Mouse (Mus musculus): Measurements from ENCODE around the gene Tk1. TPM values are rescaled to one million over a fixed set of nuclear protein-coding genes. Genes with fewer than 3 reads are reported as not detected.

The Tk1 gene
- polyA plus RNA-seq, 1 experiment = 61.6 TPM

DNA sequence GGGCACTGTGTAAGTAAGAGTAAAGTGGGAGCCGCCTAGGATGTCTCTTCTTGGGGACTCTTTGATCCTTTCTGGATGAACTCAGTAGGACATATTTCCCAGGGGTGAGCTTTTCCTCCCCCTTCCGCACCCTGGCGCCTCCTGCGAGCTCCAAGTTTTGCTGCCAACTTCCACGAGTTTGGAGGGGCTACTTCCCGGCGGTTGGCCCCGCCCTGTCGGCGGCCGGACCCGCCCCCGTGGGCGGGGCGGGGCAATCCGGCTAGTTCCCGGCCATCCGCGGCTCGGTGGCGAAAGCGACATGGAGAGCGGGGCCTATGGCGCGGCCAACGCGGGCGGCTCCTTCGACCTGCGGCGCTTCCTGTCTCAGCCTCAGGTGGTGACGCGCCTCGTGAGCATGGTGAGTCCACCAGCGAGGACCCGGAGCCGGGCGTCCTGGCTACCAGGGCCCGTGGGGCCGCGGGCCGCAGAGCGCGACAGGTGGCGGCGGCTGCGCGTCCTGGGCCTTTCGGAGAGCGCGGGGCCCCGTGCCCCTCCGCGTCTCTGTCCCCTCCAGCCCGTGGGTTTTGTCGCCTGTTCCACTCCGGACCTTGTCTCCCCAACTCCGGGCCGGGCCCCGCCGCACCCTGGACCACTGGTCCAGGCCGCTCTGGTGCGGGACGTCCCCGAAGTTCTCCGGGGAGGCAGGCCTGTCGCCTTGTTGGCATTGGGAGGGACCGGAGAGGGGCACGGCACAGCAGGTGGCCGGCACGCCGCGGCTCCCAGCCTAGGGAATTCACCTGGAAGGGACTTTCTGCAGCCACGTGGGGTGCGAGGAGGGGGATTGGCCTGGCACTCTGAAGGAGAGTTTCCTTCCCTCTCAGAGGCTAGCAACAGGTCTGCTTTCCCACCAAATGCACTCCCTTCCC is 16.2 kb downstream of the Tk1 start, which contains the start of the genes Gm20708 and Syngr2:
Gene Gm20708 (plus strand): TSS at position 262 of the 905 bp plus-strand sequence.
Gene Syngr2 (plus strand): TSS at position 262 of the 905 bp plus-strand sequence.
- TF ChIP-seq POLR2A (IDR thresholded peaks at IDR 0.05; ENCODE audit: low read depth, low read length) (peak; percentile 20), CTCF (IDR thresholded peaks at IDR 0.05; ENCODE audit: extremely low read depth, insufficient read depth, insufficient read length, insufficient replicate concordance) (no peak)
- Histone ChIP-seq H3K36me3 (ENCODE audit: control insufficient read depth, insufficient read depth, low read length) (peaks cover 11% of the 10 kb centered on the region), H3K4me3 (ENCODE audit: extremely low read depth, insufficient read depth, insufficient read length) (peak within 1 kb of the TSS; percentile 92), H3K27ac (ENCODE audit: insufficient read depth, low read length) (peak within 1 kb of the TSS; percentile 56), H3K4me1 (ENCODE audit: control insufficient read depth, insufficient read depth, insufficient read length) (peaks cover 5% of the 10 kb centered on the region; the same call in 1 of the 2 replicates), H3K27me3 (ENCODE audit: control insufficient read depth, insufficient read depth, low read length) (no peaks in the 10 kb centered on the region)
- under 1% methylated on average over 75 of the region's 75 CpGs for WGBS
- DNase-seq (ENCODE audit: low read depth in 1 of 2, low spot score in 2 of 2) = peak; percentile 39 to 67

GRCm38 (mm10) chr11:117806781-117807180 is 19.1 kb downstream of the Tk1 start:
- H3K4me1 ChIP-seq (ENCODE audit: control insufficient read depth, insufficient read depth, insufficient read length) = peaks cover 7% of the 10 kb centered on the region; the same call in 1 of the 2 replicates
- TF ChIP-seq CTCF (IDR thresholded peaks at IDR 0.05; ENCODE audit: extremely low read depth, insufficient read depth, insufficient read length, insufficient replicate concordance) = no peak
- no peak for TF ChIP-seq POLR2A (IDR thresholded peaks at IDR 0.05; ENCODE audit: low read depth, low read length)
- WGBS = 95% methylated on average over 6 of the region's 6 CpGs
- H3K4me3 ChIP-seq (ENCODE audit: extremely low read depth, insufficient read depth, insufficient read length) = no peak overlapping the region
- no peaks in the 10 kb centered on the region for H3K27me3 ChIP-seq (ENCODE audit: control insufficient read depth, insufficient read depth, low read length)
- H3K36me3 ChIP-seq (ENCODE audit: control insufficient read depth, insufficient read depth, low read length) = no peaks in the 10 kb centered on the region
- H3K27ac ChIP-seq (ENCODE audit: insufficient read depth, low read length) = no peak overlapping the region
- DNase-seq (ENCODE audit: low read depth in 1 of 2, low spot score in 2 of 2) = no peak

DNA sequence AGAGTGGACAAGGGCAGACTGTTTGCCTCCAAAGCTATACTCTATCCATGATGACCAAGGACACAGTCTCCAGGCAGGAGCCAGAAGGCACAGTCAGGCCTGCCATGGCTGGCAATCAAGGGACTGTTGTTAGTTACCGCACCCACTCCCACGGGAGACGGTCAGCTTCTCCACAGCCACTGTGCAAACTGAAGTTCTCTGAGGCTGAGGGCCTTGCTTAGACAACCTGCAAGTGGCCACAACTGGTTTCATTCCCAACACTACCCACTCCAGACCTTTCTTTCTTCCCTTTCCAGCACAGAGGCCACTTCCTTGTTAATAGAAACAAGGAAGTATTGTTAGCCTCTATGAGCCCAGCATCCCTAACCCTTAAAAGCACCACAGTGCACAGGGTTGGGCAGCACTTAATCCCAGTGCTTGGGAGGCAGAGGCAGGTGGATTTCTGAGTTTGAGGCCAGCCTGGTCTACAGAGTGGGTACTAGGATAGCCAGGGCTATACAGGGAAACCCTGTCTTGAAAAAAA is 22.7 kb downstream of the Tk1 start:
- Histone ChIP-seq H3K4me3 (ENCODE audit: extremely low read depth, insufficient read depth, insufficient read length) (no peak overlapping the region), H3K27me3 (ENCODE audit: control insufficient read depth, insufficient read depth, low read length) (no peaks in the 10 kb centered on the region), H3K36me3 (ENCODE audit: control insufficient read depth, insufficient read depth, low read length) (no peaks in the 10 kb centered on the region), H3K27ac (ENCODE audit: insufficient read depth, low read length) (peak overlapping the region; percentile 4; the same call in 1 of the 2 replicates), H3K4me1 (ENCODE audit: control insufficient read depth, insufficient read depth, insufficient read length) (peaks cover 12% of the 10 kb centered on the region)
- no peak for DNase-seq (ENCODE audit: low read depth in 1 of 2, low spot score in 2 of 2)
- 92% methylated on average over 3 of the region's 3 CpGs for WGBS
- TF ChIP-seq CTCF (IDR thresholded peaks at IDR 0.05; ENCODE audit: extremely low read depth, insufficient read depth, insufficient read length, insufficient replicate concordance) = no peak
- TF ChIP-seq POLR2A (IDR thresholded peaks at IDR 0.05; ENCODE audit: low read depth, low read length) = no peak

DNA sequence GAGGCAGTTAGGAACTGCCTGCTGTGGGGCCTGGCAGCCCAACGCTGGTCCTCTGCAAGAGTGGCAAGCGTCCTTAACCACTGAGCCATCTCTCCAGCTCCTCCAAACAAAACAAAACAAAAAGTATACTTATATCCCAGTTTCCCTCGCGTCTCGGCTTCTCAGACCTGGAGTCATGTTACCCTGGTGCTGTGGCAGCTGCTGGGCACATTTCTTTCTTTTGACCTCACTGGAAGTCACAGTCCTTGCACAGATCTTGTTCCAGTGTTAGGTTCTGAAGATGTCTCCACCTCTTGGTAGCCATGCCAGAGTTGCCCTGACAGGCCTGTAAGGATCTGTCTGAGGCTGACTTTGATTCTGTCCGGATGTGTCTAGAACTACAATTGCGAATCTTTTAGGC is 24.2 kb downstream of the Tk1 start:
- H3K36me3 ChIP-seq (ENCODE audit: control insufficient read depth, insufficient read depth, low read length) = no peaks in the 10 kb centered on the region
- H3K4me1 ChIP-seq (ENCODE audit: control insufficient read depth, insufficient read depth, insufficient read length) = peaks cover 25% of the 10 kb centered on the region
- WGBS = 94% methylated on average over 7 of the region's 7 CpGs
- H3K27me3 ChIP-seq (ENCODE audit: control insufficient read depth, insufficient read depth, low read length) = no peaks in the 10 kb centered on the region
- no peak for DNase-seq (ENCODE audit: low read depth in 1 of 2, low spot score in 2 of 2)
- no peak overlapping the region for H3K4me3 ChIP-seq (ENCODE audit: extremely low read depth, insufficient read depth, insufficient read length)
- TF ChIP-seq POLR2A (IDR thresholded peaks at IDR 0.05; ENCODE audit: low read depth, low read length) = no peak
- no peak for TF ChIP-seq CTCF (IDR thresholded peaks at IDR 0.05; ENCODE audit: extremely low read depth, insufficient read depth, insufficient read length, insufficient replicate concordance)
- H3K27ac ChIP-seq (ENCODE audit: insufficient read depth, low read length) = no peak overlapping the region

GRCm38 (mm10) chr11:117800038-117800437 is 25.9 kb downstream of the Tk1 start:
- Histone ChIP-seq H3K27me3 (ENCODE audit: control insufficient read depth, insufficient read depth, low read length) (no peaks in the 10 kb centered on the region), H3K27ac (ENCODE audit: insufficient read depth, low read length) (peak overlapping the region; percentile 91), H3K36me3 (ENCODE audit: control insufficient read depth, insufficient read depth, low read length) (no peaks in the 10 kb centered on the region), H3K4me3 (ENCODE audit: extremely low read depth, insufficient read depth, insufficient read length) (no peak overlapping the region), H3K4me1 (ENCODE audit: control insufficient read depth, insufficient read depth, insufficient read length) (peaks cover 33% of the 10 kb centered on the region)
- TF ChIP-seq CTCF (IDR thresholded peaks at IDR 0.05; ENCODE audit: extremely low read depth, insufficient read depth, insufficient read length, insufficient replicate concordance) = no peak
- TF ChIP-seq POLR2A (IDR thresholded peaks at IDR 0.05; ENCODE audit: low read depth, low read length) = no peak
- WGBS = 92% methylated on average over 7 of the region's 7 CpGs
- no peak for DNase-seq (ENCODE audit: low read depth in 1 of 2, low spot score in 2 of 2)

- 16% methylated on average over 5 of the region's 5 CpGs for WGBS
- no peak for TF ChIP-seq CTCF (IDR thresholded peaks at IDR 0.05; ENCODE audit: extremely low read depth, insufficient read depth, insufficient read length, insufficient replicate concordance)
- no peak for TF ChIP-seq POLR2A (IDR thresholded peaks at IDR 0.05; ENCODE audit: low read depth, low read length)
- Histone ChIP-seq H3K27me3 (ENCODE audit: control insufficient read depth, insufficient read depth, low read length) (no peaks in the 10 kb centered on the region), H3K27ac (ENCODE audit: insufficient read depth, low read length) (peak overlapping the region; percentile 91), H3K36me3 (ENCODE audit: control insufficient read depth, insufficient read depth, low read length) (no peaks in the 10 kb centered on the region), H3K4me3 (ENCODE audit: extremely low read depth, insufficient read depth, insufficient read length) (peak overlapping the region; percentile 41; the same call in 1 of the 2 replicates), H3K4me1 (ENCODE audit: control insufficient read depth, insufficient read depth, insufficient read length) (peaks cover 33% of the 10 kb centered on the region)
- no peak for DNase-seq (ENCODE audit: low read depth in 1 of 2, low spot score in 2 of 2)
Measured at GRCm38 (mm10) chr11:117799174-117799573, 26.7 kb downstream of the Tk1 start.
